Mouse (Mus musculus) megakaryocyte-erythroid progenitor cell, adult 5 weeks (primary cell): ENCODE measurements around the gene Il1a. TPM values are rescaled to one million over a fixed set of nuclear protein-coding genes. Genes with fewer than 3 reads are reported as not detected.

Experiments
- polyA plus RNA-seq: library from polyadenylated mRNA; stranded (reverse); fragments of >175 nt; gene quantifications from 2 replicates; pipeline ENCODE4 v1.2.3, GENCODE M21; 2012

Il1a gene
- polyA plus RNA-seq, result 0.04 TPM in 1 of 2 replicates, not detected in the other

DNA sequence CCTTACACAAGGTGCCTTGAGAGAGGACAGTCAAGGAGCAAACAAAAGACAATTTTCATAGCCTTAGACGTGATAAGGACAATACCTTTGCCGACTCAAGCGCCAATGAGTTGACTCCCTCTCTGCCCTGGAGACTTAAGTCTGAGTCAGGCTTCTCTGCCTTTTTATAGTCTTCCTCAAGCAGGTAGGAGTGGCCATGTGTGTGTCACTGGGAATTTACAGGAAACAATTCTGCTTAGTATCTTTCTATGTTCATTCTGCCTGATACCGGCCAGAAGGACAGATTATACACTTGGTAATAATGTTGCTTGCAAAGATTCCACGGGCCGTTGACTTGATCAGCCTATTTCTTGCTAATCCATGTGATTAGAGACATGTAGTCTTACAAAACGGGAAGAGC, at the start of gene Il1a:
Gene Il1a, minus strand, starts transcription at position 137 of the 400 bp plus-strand sequence.

DNA sequence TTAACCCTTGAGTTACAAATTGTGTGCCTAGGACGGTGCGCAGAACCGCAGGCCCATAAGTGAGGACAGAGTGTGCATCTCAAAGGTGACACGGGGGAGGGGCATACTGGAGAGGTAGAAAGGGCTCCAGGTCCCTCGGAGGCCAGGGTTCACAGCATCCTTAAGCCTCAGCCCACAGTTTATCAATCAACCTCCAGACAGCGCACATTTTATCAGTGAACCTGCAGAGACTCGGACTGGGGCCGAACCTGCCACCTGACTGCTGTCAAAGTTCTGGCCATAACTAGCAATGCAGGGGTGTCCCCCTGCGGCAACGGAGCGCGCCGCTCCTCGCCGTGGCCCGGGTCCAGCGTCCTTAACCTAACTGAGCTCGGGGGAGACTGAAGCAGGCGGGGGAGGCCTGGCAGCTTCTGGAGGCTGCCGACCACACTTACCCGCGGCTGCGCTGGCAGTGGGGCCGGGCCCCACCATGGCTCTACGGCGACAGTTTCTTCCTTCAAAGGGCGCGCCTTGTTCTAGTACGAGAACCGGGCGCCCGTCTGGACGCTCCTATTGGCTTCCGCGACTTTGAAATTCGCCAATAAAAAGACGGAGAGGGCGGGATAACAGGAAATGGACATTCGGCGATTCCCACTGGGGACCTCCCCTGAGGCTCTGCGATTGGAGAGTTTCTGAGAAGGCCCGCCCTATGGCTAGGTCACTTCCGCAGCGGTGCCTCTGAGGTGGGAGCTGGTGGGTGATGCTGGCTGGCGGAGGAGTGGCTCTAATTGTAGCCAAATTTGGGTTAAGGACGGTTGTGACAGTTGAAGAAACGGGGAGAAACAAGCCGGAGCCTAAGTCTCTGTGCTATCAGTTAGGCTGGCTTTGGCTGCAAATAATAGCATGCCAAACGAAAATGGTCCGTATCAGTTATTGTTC, 12.8 kb downstream of the Il1a start, which contains the start of gene Ckap2l:
Gene Ckap2l, minus strand, starts transcription at position 542 of the 918 bp plus-strand sequence.

Other genes with a start within 250 kb of the Il1a start
- gene Ttl, start 244.0 kb downstream of the Il1a start, polyA plus RNA-seq, result 1.8 and 2.5 TPM in 2 replicates
- 18.3 and 19.6 TPM in 2 replicates for gene Polr1b, start 209.0 kb downstream of the Il1a start, polyA plus RNA-seq
- 15.5 and 18.2 TPM in 2 replicates for gene Chchd5, start 180.3 kb downstream of the Il1a start, polyA plus RNA-seq
- 54.0 and 79.7 TPM in 2 replicates for gene Slc20a1, start 111.2 kb downstream of the Il1a start, polyA plus RNA-seq
- 24.0 and 33.4 TPM in 2 replicates for gene Ckap2l, start 12.8 kb downstream of the Il1a start, polyA plus RNA-seq
- gene Il1b, start 61.2 kb upstream of the Il1a start, polyA plus RNA-seq, result 0.32 TPM in 1 of 2 replicates, not detected in the other
- gene F830045P16Rik, start 226.6 kb upstream of the Il1a start, polyA plus RNA-seq, result not detected in 2 replicates